Comparison of ENCODE assay signal across 26 mouse cellular contexts in the genomic region with DNA sequence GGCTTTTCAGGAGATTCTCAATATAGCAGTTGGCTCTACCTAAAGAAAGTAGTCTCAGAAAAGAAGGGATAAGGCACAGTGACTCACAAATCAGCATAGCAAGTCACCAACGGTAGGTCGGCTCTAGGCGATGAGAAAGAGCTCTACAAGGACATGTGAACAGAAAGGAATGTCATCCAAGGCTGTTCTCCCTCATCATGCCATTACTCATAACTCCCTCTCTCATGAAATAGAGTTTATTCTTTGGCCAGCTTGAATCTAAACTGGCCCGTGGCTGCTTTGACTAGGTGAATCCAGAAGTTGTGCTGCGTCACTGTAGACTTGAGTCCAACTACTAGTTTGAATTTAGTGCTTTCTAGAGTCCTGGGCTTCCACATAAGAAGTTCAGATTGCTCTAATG.
DNase-seq lines count a peak whose midpoint lies in the region; ATAC-seq lines count a peak whose summit lies in the region.
"Had no signal": no experiment of that assay in that cellular context is flagged by ENCODE, and none has a peak within 500 bp of the region (broad histone marks: within the 10 kb centered on the region; RNA-seq: fewer than 3 reads in every experiment).

No protein-coding gene starts in this region.

- H3K27me3 ChIP-seq in hindbrain, embryonic 11.5 days (ENCODE audit: control insufficient read depth, insufficient read depth, low read length) = no peaks in the 10 kb centered on the region
- H3K27me3 ChIP-seq in intestine, embryonic 16.5 days (replicated peaks; ENCODE audit: control insufficient read depth, insufficient read depth, low read length) = no peaks in the 10 kb centered on the region
- H3K27me3 ChIP-seq: CH12.LX; embryonic facial prominence, embryonic 13.5 days; embryonic facial prominence, embryonic 15.5 days; forebrain, embryonic 12.5 days; Patski had no signal

- no peak for ATAC-seq in hindbrain, embryonic 11.5 days (ENCODE audit: low FRiP score)
- ATAC-seq in intestine, embryonic 16.5 days = no peak
- ATAC-seq: activated CD4-positive, CD25-positive, alpha-beta regulatory T cell, adult 4 months; CD4-positive, CD25-positive, alpha-beta regulatory T cell, adult 4 months; forebrain, embryonic 14.5 days; forebrain, embryonic 16.5 days; Patski had no signal

- 96% methylated on average over 5 of the region's 5 CpGs for WGBS in hindbrain, embryonic 11.5 days
- WGBS in intestine, embryonic 16.5 days = 95% methylated on average over 5 of the region's 5 CpGs

- no peak overlapping the region for H3K4me2 ChIP-seq in hindbrain, embryonic 11.5 days (replicated peaks; ENCODE audit: low read depth, low read length)
- no peak overlapping the region for H3K4me2 ChIP-seq in intestine, embryonic 16.5 days (ENCODE audit: low read depth, low read length)
- H3K4me2 ChIP-seq: embryonic facial prominence, embryonic 13.5 days; embryonic facial prominence, embryonic 15.5 days; forebrain, embryonic 12.5 days had no signal

- H3K27ac ChIP-seq in hindbrain, embryonic 11.5 days (ENCODE audit: low read depth, low read length) = no peak overlapping the region
- H3K27ac ChIP-seq in intestine, embryonic 16.5 days (ENCODE audit: low read length) = no peak overlapping the region
- H3K27ac ChIP-seq: embryonic facial prominence, embryonic 13.5 days; embryonic facial prominence, embryonic 15.5 days; forebrain, embryonic 10.5 days; forebrain, embryonic 12.5 days had no signal

- H3K9ac ChIP-seq in hindbrain, embryonic 11.5 days (ENCODE audit: low read depth, low read length) = no peak overlapping the region
- no peak overlapping the region for H3K9ac ChIP-seq in intestine, embryonic 16.5 days (ENCODE audit: low read depth, low read length)
- H3K9ac ChIP-seq: embryonic facial prominence, embryonic 13.5 days; embryonic facial prominence, embryonic 15.5 days; forebrain, embryonic 12.5 days had no signal

- no peaks in the 10 kb centered on the region for H3K4me1 ChIP-seq in hindbrain, embryonic 11.5 days (replicated peaks; ENCODE audit: control insufficient read depth, insufficient read depth, low read length)
- H3K4me1 ChIP-seq in intestine, embryonic 16.5 days (ENCODE audit: control insufficient read depth, insufficient read depth, low read length) = no peaks in the 10 kb centered on the region
- H3K4me1 ChIP-seq: embryonic facial prominence, embryonic 13.5 days; embryonic facial prominence, embryonic 15.5 days; forebrain, embryonic 10.5 days; forebrain, embryonic 12.5 days had no signal

- H3K4me3 ChIP-seq in hindbrain, embryonic 11.5 days (ENCODE audit: low read depth, low read length) = no peak overlapping the region
- H3K4me3 ChIP-seq in intestine, embryonic 16.5 days (ENCODE audit: low read length) = no peak overlapping the region
- H3K4me3 ChIP-seq: embryonic facial prominence, embryonic 13.5 days; embryonic facial prominence, embryonic 15.5 days; erythroblast, embryonic 14.5 days; forebrain, embryonic 10.5 days; forebrain, embryonic 12.5 days had no signal

- DNase-seq in adrenal gland, adult 2 months = peak; percentile 62
- DNase-seq in adrenal gland, postnatal 4 days (ENCODE audit: low spot score in 2 of 2) = no peak
- peak; percentile 54 for DNase-seq in adrenal gland, adult 8-10 months
- DNase-seq in adrenal gland, postnatal 14 days = peak; percentile 47
- no peak for DNase-seq in hindbrain, embryonic 11.5 days (ENCODE audit: low spot score)
- no peak for DNase-seq in lung, adult 18-20 months
- DNase-seq: B cell, adult 2 months; cerebellum, adult 11-12 months; cerebellum, adult 2 months; cerebellum, adult 9-10 months; cerebellum, postnatal 10 days; cerebellum, postnatal 25 days; embryo, embryonic 11 days had no signal

- no peaks in the 10 kb centered on the region for H3K9me3 ChIP-seq in hindbrain, embryonic 11.5 days (ENCODE audit: control insufficient read depth, low read length)
- H3K9me3 ChIP-seq in intestine, embryonic 16.5 days (ENCODE audit: control insufficient read depth, low read length) = no peaks in the 10 kb centered on the region
- H3K9me3 ChIP-seq: embryonic facial prominence, embryonic 13.5 days; embryonic facial prominence, embryonic 15.5 days; G1E had no signal

- H3K36me3 ChIP-seq in hindbrain, embryonic 11.5 days (ENCODE audit: control insufficient read depth, insufficient read depth, low read length) = no peaks in the 10 kb centered on the region
- H3K36me3 ChIP-seq in intestine, embryonic 16.5 days (ENCODE audit: control insufficient read depth, insufficient read depth, low read length) = no peaks in the 10 kb centered on the region
- H3K36me3 ChIP-seq: embryonic facial prominence, embryonic 13.5 days; embryonic facial prominence, embryonic 15.5 days; forebrain, embryonic 10.5 days; forebrain, embryonic 12.5 days; G1E had no signal

Comparison
In these comparisons a context has a peak if more than half of its experiments do, and no peak if none do; other contexts are left out.
1. DNase-seq: peak in adrenal gland, adult 2 months (single experiment), adrenal gland, adult 8-10 months (single experiment) and adrenal gland, postnatal 14 days (single experiment); none in adrenal gland, postnatal 4 days (0 of 2), hindbrain, embryonic 11.5 days (single experiment) and lung, adult 18-20 months (0 of 2).